Mouse (Mus musculus) MN1 (cell line): Measurements from ENCODE around the gene Exosc9.

Experiments
- DNase-seq: peaks from one replicate; pipeline ENCODE4 v3.0.0-alpha.2; 2016; ENCODE audit warnings: low spot score

Exosc9 gene

DNA sequence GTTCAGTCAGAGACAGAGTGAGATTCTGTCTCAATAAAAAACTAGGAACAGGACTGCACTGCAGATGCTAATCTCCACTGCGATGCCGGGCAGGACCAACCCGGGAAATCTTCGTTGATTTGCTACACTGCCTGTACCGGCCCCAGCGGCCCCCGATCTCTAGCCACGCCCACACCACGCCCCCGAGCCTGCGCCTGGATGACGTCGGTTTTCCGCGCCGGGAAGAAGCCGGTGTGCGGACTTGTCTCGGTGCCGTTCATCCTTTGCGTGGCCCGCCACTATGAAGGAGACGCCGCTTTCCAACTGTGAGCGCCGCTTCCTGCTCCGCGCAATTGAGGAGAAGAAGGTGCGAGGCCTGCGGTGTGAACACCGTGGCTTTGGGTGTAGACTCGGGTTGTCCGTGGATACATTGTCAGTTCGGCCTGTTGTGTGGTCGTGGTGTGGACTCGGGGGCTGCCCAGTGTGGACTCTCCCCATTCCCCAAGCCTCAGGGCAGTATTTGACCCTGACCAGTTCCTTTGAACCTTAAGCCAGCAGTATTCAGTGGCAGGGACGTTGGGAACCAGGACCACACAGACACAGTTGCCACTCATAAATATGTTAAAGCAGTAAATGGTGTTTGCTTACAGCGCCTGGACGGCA, at the start of gene Exosc9:
TSS of gene Exosc9 (plus strand) at position 201 of the 642 bp plus-strand sequence.
- DNase-seq, result peak; percentile 94

DNA sequence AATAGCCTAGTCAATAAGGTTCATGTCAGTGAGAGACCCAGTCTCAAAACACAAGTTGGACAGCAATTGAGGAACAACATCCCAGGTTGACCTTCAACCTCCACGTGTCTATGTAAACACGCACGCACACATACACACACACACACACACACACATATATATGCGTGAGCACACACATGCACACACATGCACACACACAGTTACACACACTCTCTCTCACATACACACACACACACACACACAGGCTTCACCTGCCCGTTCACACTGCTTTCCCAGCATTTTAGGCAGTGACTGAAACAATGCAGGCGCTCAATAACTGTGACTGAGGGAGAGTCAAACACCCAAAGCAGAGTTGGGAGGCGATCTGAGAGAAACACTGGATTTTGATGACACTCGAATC, 47.1 kb upstream of the Exosc9 start:
- no peak for DNase-seq

DNA sequence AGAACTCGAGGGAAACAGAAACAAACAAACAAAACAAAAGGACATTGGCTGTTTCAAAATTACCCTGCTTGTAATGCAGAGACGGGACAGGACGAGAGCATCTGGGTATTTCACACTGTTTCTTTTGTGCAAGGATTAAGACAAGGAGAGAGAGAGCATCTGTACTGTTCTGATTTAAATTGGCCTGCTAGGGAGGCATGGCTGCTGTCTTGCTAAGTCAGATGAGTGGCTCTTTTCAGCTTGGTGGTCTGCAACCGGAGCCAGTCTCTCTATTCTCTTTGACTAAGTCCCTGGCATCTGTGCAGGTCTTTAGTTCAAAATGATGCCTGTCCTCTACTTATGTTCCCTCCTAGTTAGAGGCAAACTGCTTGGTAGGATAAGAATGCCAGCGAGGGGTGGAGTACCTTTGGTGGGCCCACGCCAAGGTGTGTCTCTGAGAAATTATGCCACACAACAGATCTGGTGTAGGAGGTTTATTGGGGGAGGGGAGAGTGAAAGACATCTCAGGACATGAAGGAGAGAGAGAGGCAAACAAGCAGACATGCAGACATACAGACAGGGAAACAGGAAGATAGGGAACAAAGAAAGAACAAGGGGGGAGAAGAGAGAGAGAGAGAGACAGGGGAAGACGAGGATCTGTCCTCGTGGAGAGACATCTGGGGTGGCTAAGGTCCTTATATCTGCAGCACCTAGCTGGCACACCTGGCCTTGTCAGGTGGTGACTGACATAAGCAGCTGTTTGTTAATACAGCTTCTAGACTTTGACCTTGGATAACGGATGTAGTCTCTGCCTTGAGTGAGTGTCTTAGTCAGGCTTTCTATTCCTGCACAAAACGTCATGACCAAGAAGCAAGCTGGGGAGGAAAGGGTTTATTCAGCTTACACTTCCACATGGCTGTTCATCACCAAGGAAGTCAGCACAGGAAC, 46.3 kb upstream of the Exosc9 start:
- DNase-seq, result no peak

DNA sequence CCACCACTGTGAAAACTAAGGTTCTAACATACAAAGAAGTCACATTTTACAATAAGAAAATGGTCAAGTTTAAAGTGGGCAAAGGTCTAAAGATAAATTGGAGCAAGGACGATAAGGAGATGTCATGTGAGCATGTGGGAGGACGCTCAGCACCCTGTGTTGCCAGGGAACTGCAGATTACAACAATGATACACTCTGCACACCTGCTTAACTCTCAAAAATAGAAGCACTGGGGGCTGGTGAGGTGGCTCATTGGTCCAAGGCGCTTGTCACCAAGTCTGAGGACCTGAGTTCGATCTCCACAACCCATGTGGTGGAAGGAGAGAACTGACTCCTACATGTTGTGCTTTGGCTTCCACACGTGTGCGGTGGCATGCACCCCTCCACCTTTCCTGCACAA, 40.9 kb upstream of the Exosc9 start:
- no peak for DNase-seq

DNA sequence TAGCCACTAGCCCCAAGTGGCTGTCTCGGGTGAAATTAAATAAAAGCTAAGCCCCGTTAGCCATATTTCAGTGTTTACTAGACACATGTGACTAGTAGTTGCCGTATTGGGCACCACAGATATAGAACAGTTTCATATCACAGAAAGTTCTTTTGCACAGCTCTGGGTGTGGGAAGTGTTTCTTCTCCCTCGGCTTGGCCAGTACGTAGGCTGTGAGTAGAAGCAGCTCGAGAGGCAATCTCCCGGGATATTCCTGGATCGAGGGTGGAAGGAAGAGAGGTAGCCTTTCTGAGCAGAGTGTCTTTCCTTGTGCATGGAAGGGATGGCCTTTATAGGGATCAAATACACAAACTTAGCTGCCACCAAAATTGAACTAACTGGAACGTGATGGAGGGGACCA, 36.2 kb upstream of the Exosc9 start:
- no peak for DNase-seq

DNA sequence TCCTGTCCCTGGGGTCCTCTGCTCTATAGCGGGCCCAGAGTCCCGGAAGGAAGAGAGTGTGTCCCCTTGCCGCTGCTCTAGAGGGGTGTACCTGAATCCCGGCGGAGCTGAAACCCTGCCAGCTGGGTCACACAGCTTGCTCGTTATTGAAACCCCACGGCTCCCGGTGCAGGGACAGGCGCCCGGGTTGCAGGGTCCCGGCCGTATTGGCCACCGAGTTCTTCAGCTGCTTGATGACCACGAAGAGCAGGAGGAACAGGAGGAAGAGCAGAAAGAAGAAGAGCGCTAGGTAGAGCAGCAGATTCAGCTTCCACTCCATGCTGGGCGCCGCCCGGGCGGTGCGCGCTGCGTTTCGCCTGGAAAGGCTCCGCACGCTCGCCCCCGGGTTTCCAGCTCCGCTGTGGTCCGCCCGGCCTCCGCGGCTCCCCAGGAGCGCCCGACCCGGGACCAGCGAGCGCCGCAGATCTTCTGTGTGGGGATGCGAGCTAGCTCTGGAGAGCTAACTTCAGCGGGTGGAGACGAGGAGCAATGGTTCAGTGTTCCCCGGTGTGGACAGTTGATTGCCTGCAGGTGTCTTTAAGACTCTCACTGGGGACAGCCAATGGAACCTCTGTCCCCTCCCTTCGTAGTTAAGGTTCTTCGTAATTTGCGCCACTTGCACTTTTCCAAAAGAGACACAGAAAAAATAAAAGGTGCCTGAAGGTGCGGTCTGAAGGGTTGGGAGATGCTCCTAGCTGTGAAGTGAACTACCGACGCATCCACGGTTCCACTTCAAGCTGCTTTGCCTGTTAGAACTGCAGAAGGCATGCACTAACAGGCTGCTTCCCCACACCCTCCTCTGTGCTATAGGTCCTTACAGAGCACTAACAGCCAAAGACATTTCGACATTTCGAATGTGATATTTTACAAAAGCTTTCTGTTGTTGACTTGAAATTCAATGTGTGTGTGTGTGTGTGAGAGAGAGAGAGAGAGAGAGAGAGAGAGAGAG, 31.0 kb upstream of the Exosc9 start, which contains the start of gene Gm11549:
TSS of gene Gm11549 (minus strand) at position 741 of the 988 bp plus-strand sequence.
- DNase-seq, result no peak

DNA sequence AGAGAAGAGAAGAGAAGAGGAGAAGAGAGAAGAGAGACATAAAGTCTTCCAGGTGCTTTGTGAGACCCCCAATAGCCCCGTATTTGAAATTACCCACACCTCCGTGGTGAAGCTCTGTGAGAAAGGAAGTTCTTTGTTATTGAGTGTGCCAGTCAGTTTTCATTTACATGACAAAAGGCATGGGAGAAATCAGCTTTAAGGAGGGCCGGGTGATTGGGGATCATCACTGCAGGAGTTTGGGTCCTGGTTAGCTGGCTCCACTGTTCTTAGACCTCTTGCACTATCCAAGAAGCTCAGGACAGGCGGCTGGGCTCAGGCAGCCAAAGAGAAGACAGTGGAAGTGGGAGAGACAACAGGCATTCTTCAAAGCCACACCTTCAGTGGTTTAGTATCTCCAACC, 30.3 kb upstream of the Exosc9 start:
- DNase-seq, result no peak

DNA sequence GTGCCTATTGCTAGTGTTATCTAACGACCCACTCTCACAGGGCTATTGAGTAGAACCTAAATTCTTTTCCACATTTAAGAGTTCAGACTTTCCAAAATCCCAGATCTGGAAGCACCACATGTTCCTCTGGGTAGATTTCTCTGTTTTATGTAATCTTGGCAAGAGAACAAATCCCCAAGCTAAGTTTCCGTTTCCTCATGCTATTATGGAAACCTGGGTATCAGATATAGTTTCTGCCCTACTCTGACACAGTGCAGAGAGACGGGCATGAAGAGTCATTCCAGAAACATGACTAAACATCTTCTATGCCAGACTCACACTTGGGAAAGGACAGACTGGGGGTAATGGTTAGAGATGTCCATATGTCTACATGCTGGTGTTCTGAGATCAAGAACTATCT, 27.9 kb upstream of the Exosc9 start:
- no peak for DNase-seq

DNA sequence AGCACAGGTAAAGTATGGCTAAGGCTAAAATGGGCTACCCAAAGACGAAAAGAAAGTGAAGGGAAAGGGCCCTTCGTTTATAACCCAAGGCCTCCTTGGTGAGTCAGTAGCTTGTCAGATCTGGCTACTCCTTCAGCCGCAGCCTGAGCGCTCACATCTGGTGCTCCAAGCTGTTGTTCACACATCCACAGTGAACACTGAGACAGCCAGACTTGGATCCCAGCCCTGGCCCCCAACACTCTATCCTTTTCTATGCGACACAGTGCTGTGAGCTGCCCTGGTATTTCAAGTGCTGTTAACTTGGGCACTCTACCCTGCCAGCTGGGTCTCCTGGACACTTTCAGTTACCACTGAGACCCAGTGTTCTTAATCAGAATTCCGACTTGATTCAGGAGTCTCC, 22.1 kb upstream of the Exosc9 start:
- no peak for DNase-seq

DNA sequence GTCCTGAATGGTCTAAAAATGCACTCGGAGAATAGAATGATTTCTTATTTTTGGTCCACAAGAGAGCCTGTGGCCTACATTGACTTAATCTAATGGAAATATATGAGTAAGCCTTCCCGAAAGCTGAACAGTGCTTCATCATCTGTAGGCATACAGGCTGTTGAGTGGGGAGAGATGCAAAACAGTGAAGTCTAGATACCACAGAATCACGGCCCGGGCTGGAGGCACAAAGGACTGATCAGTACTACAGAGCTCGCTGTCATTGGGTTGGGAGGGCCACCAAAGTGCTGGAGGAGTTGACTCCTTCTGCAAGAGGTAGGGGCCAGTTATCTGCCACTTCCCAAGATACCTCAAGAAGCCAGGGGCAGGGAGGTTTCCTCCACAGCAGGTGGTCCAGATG, 21.6 kb upstream of the Exosc9 start:
- DNase-seq, result no peak

DNA sequence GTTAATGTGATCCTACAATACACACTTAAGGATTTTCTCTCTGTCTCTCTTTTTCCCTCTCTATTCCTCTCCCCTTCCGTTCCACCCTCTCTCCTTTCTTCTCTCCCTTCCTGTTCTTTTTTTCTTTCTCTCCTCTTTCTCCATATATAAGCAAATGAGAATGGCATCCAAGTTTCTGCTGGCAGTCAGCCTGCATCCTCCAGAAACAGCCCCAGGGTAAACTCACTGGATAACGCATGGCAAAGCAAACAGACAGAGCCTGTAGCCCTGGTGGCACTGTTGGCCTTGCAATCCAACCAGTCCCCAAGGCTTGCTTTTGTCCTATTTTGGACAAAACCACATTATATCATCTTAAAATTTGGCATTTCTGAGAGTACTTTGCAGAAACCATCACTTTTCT, 21.2 kb upstream of the Exosc9 start:
- no peak for DNase-seq

DNA sequence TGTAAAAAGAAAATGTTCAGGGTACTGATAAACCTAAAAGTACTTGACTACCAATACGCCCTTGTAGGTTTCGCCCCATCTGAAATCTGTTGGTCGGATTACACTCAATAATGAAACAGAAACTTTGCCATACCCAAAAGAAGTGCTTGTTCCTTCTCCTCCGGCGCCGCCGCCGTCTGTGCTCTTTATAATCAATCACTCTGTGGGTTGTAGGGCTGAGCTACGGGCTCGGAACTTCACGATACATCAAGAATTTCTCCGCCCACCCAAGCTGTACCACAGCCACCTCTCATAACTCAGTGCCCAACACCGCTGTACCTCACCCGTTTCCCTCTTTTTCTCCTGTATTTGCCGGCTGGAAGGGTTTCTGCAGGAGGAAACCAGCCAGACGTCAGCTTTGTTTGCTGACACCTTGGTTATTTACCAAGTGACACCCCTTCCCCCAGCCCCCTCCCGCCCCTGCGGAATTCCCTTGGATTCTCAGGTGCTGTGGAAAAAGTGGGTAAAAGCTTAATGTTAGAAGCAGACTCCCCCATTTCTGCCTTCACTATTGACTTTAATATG, 20.3 kb upstream of the Exosc9 start:
- no peak for DNase-seq

DNA sequence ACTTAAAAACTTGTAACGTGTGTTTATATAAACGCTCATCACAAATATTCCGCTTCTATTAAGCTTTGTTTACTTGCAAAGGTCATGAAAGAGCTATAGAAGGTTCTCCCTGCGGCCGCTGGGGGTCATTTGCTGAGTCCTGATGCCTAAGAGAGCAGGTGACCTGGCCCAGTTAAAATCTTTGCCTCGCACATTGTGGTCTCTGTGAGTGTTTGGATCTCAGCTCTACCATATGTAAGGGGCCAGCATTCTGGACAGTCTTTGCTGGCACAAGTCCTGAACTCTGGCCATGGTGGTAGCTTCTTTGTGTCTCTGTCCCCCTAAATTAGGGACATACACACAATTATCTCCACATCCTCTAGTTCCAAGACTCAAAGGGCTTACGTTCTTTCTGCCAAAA, 19.7 kb upstream of the Exosc9 start:
- DNase-seq, result no peak

DNA sequence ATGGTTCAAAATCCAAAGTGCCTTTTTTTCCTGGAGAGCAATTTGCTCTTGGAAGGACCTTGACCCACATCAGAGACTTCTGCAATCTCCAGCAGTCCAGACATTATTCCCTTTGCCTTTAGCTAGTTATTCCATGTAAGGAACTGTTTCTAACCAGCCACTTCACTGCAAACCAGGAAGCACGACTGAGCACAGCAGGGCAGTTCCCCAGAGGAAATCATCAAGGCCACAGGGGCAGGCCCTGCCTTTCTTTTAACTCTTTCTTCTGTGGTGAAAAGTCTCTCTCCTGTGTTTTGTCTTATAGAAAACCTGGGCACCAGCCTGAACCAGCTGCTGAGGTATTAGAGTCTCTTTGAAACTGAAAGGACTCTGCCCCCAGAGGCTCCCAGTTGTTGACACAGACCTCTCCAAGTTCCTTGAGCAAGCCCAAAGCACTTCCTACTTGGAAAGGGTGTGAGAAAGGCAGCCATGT, 19.2 kb upstream of the Exosc9 start:
- no peak for DNase-seq

DNA sequence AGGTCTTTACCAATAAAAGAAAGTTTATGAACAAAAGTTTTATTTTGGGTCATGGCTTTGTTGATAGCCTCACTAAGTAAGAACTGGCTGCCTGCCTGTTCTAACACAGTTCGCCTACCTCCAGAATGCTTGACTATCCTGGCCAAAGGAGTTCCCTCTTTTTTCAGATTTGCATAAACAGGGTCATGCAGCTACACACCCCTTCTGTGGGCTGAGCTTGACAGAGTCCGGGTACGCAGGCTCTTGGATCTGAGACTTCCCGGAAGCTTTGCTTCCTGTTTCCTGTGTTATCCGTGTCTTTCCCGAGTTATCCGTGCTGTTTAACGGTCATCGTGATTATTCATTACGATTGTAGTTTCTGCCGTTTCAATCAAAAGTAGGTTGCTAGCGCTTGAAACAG, 16.4 kb upstream of the Exosc9 start:
- no peak for DNase-seq

DNA sequence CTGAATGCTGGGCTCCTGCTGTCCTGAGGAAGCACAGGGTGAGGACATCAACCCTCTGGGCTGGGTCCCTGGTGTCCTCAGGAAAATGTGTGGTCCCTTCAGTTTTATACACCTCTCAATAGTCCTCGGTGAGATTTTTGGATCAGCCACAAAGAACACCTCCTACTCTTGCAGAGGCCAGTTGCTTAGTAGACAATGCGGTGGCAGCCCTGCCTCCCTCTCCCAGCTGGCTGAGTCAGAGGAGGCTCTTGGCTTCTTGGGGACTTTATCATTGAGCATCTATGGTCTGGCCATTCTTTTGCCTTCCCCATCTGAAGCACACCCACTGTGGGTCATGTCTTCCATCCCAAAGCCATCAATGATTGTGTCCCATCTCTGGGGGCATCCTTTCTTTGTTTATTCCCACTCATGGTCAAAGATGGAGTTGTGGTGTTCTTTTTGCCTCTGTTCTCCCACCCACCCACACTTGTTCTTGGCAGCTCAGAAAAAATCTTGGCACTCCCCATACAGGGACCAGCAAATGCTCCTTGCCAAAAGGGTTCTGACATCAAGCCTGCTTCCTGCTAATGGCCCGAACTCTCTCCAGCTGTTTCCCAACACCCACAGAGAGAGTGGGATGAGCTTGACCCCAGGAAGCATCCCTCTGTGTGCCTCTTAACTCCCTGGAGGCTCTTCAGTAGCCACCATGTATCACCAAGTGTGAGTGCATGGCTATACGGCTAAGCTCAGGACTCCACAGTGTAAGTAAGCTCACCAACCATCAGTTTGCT, 14.5 kb upstream of the Exosc9 start:
- no peak for DNase-seq

DNA sequence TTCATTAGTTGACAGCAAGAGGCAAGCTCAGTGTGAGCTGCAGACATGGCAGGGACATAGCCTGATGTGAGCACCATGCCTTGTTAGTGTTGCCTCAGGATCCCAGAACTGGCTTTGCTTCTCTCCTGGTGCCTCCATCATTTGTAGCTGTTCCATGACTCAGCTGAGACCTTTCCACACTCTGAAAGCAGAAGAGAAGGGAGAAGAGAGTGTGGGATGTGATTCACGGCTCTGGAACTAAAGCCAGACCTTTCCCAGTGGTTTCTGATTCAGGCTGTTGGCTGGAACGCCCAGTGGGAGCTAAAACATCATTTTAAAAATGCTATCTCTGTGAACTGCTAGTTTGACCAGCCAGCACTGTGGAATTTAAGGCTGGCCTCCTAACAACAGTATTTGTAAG, 11.7 kb upstream of the Exosc9 start:
- no peak for DNase-seq

DNA sequence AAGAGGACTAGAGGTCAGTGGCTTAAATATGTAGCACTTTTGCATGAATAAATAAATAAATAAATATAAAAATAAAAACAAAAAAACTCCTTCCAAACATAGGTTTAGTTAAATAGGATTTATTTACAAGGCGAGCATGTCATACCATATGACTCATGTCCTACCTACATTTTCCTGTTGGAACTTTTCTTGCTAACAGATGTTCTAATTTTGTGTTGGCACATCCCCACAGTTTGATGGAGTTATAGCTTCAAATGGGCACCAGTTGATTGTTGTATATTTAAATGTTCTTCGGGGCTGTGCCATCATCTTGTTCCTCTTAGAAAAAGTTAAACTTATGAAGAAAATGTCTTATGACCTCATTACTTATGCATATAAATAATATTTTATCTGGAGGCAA, 11.0 kb upstream of the Exosc9 start:
- no peak for DNase-seq

DNA sequence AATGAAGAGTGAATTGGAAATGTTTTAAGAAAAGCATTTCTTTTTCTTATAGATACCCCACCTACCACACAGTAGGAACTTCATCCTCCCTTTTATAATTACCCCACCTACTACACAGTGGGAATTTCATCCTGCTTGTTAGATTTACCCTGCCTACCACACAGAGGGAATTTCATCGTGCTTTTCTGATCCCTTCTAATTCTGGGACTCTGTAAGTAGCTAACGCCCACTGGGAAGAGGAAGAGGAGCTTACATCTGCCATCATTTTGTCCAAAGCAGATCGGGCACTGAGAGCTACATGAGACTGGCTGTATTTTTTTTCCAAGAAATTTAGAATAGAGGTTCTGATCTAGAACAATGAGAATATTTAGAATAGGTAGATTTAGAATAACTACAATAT, 7.4 kb upstream of the Exosc9 start:
- no peak for DNase-seq

DNA sequence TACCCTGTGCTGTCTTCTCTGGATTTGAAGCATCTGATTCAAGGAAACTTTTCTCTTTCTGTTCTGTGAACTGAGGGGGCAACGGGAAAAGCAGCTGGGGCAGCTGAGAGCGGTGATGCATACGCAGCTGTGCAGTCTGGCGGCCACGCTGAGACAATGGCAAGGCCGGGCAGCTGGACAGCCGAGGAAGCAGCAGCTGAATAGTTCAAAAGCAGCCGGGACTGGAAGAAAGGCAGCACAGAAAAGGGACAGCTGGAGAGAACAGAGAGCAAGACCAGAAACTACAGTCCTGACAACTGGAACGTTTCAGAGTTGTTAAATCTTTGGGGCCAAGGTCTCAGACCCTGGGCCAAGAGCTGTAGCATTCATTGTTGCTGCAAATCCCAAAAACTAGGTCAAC, 1.1 kb upstream of the Exosc9 start:
- peak; percentile 40 for DNase-seq

DNA sequence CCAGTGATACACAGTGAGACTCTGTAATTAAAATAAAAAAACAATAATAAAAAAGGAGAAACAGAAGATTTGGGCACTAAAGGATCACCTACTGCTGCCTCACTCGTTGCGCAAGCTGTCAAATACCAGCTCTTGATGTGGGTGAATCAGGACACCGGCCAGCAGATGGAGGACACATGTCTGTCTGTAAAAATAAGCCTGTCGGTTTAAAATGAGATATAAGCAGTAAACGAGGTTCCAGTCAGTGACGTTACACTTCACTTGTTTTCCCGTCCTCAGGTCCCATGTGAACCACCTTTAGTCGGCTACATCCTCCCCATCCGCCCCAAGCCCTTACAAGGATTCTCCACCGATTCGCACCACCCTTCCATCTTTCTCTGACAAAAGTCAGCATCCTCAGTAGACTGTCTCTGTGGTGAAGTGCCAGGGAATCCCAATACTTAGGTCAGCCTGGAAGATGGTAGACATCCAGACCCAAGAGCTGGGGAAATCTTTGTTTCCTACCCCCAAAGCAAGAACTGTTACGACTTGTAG, 488 bp upstream of the Exosc9 start:
- no peak for DNase-seq
